Mouse (Mus musculus) activated CD4-positive, CD25-positive, alpha-beta regulatory T cell (primary cell): ENCODE measurements around the gene Ces5a. TPM values are rescaled to one million over a fixed set of nuclear protein-coding genes. Genes with fewer than 3 reads are reported as not detected.

Experiments
- polyA plus RNA-seq, 2 experiments: library from polyadenylated mRNA; unstranded; fragments of 100-300 nt; shearing (Covaris generic); gene quantifications; one replicate each; pipeline ENCODE4 v1.2.1; 2017

Ces5a gene
- under 1 TPM in 1 of 2 experiments, not detected in 1; 0.50 TPM for polyA plus RNA-seq

DNA sequence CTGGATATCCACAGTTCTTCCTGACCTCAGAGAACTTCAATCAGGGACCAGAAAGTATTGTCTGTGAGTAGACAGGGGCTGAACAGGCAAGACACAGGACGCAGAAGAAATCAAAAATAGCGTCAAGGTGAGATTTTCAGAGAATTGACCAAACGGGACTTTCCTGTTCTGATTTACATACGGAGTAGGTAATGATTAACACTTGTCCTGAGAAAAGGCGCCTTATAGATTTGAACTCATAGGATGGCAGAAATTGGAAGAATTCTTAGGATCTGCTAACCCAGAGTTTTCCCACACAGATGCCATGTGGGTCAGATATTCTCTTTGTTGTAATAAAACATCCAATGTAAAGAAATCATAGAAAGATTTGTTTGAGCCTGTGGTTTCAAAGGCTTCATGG lies at the start of gene Ces5a:
Gene Ces5a (minus strand): TSS at position 101 of the 400 bp plus-strand sequence.

Other genes with a start within 250 kb of the Ces5a start
- not detected for gene Ces1g, start 198.5 kb downstream of the Ces5a start, polyA plus RNA-seq
- not detected for gene Ces1h, start 156.1 kb downstream of the Ces5a start, polyA plus RNA-seq